Mouse (Mus musculus) stomach, postnatal 0 days (tissue): Measurements from ENCODE around the gene Saysd1.

Experiments
- CTCF ChIP-seq: IDR thresholded peaks from 2 replicates; pipeline ENCODE4 v1.5.1; 2016; ENCODE audit warnings: antibody characterized with exemption, low read depth, mild to moderate bottlenecking, moderate library complexity
- EP300 ChIP-seq: optimal IDR thresholded peaks from 2 replicates; pipeline ENCODE3; 2016; ENCODE audit warnings: antibody characterized with exemption

DNA sequence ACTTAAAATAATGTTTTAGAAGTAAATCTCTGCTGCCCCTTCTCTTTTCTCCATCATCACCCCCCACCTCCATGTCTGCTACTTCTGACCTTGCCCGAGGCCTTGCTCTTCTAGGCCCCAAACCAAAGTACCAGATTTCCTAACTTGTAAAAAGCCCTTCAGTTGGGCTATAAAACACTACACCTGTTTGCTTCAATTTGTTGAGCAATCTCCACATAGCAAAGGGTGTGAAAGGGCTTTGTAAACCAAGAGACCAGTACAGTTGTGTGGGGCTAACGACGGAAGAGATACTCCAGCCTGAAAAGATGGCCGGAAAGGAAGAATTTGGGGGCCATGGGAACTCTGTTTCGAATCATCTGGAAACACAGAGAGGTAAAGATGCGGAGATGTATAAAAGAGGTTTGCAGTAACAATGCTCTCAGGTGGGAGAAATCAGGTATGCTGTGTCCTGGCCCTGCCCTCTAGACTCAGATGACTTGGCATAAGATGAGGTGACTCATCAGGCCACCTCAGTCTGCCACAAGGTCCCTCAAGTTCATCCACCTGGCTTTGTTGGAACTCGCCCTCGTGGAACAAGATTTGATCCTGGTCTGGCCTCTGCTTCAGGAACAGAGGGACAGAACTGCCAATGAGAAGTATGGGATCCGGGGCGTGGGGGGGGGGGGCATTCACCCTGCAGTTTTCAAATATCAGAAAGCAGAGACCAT is 3.2 kb downstream of the Saysd1 start:
- TF ChIP-seq EP300 = no peak
- TF ChIP-seq CTCF = no peak
